Comparison of ENCODE assay signal across 20 mouse cellular contexts in the genomic region with DNA sequence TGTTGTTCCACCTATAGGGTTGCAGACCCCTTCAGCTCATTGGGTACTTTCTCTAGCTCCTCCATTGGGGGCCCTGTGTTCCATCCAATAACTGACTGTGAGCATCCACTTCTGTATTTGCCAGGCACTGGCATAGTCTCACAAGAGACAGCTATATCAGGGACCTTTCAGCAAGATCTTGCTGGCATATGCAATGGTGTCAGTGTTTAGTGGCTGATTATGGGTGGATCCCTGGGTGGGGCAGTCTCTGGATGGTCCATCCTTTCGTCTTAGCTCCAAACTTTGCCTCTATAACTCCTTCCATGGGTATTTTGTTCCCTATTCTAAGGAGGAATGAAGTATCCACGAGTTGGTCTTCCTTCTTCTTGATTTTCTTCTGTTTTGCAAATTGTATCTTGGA. TPM values are rescaled to one million over a fixed set of nuclear protein-coding genes. Genes with fewer than 3 reads are reported as not detected.
"Had no signal": no experiment of that assay in that cellular context is flagged by ENCODE, and none has a peak within 500 bp of the region (broad histone marks: within the 10 kb centered on the region; RNA-seq: fewer than 3 reads in every experiment).

No protein-coding gene starts in this region.

RNA-seq across cellular contexts. Expression of a gene that starts 15.0 kb away (rescaled TPM):
- polyA plus RNA-seq: cerebellum, adult 2 months; cortical plate, adult 2 months; embryonic facial prominence, embryonic 10.5 days; embryonic facial prominence, embryonic 11.5 days; embryonic facial prominence, embryonic 12.5 days; erythroblast, embryonic 14.5 days; forebrain, embryonic 10.5 days; forebrain, embryonic 11.5 days; forebrain, embryonic 12.5 days; frontal cortex, adult 2 months; gonadal fat pad, adult 2 months; heart, adult 2 months had no signal

RNA-seq across cellular contexts. Expression of a gene that starts 15.1 kb away (rescaled TPM):
- polyA plus RNA-seq: erythroblast, embryonic 14.5 days; gonadal fat pad, adult 2 months had no signal

RNA-seq across cellular contexts. Expression of a gene that starts 40.5 kb away (rescaled TPM):
- polyA plus RNA-seq: embryonic facial prominence, embryonic 10.5 days; embryonic facial prominence, embryonic 11.5 days; embryonic facial prominence, embryonic 12.5 days; embryonic facial prominence, embryonic 13.5 days; embryonic facial prominence, embryonic 14.5 days; embryonic facial prominence, embryonic 15.5 days; erythroblast, embryonic 14.5 days; forebrain, embryonic 10.5 days; forebrain, embryonic 11.5 days; forebrain, embryonic 12.5 days; forebrain, embryonic 13.5 days; forebrain, embryonic 14.5 days; forebrain, embryonic 15.5 days; forebrain, embryonic 16.5 days; forebrain, postnatal 0 days; frontal cortex, adult 2 months had no signal
